Mouse (Mus musculus): ENCODE results near the gene Ap2a2.
"Not testable (repeated sequence)": the region's sequence is repeated elsewhere in the genome, so short reads cannot be mapped to it uniquely, and the experiment has no call there.

The Ap2a2 gene

GRCm38 (mm10) chr7:141607717-141608116 is 45.7 kb downstream of the Ap2a2 start:
- no peak for DNase-seq

GRCm38 (mm10) chr7:141609719-141610514 is 47.9 kb downstream of the Ap2a2 start:
- no peak for DNase-seq

- peak; percentile 53 to 64 for DNase-seq
Measured at GRCm38 (mm10) chr7:141611711-141612370, 49.9 kb downstream of the Ap2a2 start.

GRCm38 (mm10) chr7:141612371-141612760 is 50.4 kb downstream of the Ap2a2 start:
- DNase-seq: no peak

GRCm38 (mm10) chr7:141612791-141613190 is 50.8 kb downstream of the Ap2a2 start:
- DNase-seq: peak; percentile 64 to 65

- peak in 1 of 2 experiments; percentile 16 for DNase-seq
Measured at GRCm38 (mm10) chr7:141614329-141614832, 52.4 kb downstream of the Ap2a2 start.

GRCm38 (mm10) chr7:141624214-141624613 is 62.2 kb downstream of the Ap2a2 start:
- peak; percentile 26 to 65 for DNase-seq

- DNase-seq: no peak
Measured at GRCm38 (mm10) chr7:141625120-141625810, 63.3 kb downstream of the Ap2a2 start.

GRCm38 (mm10) chr7:141628018-141628417 is 66.0 kb downstream of the Ap2a2 start:
- no peak for DNase-seq

GRCm38 (mm10) chr7:141629241-141629640 is 67.3 kb downstream of the Ap2a2 start:
- DNase-seq: no peak

- DNase-seq: peak in 1 of 2 experiments; percentile 18
Measured at GRCm38 (mm10) chr7:141638077-141638476, 76.1 kb downstream of the Ap2a2 start.

- not testable (repeated sequence) for DNase-seq
Measured at GRCm38 (mm10) chr7:141638513-141639334, 76.8 kb downstream of the Ap2a2 start.

- DNase-seq: not testable (repeated sequence)
Measured at GRCm38 (mm10) chr7:141639335-141639890, 77.4 kb downstream of the Ap2a2 start.

- DNase-seq: no peak
Measured at GRCm38 (mm10) chr7:141642375-141642774, 80.4 kb downstream of the Ap2a2 start.

- peak in 1 of 2 experiments; percentile 13 for DNase-seq
Measured at GRCm38 (mm10) chr7:141643160-141643559, 81.2 kb downstream of the Ap2a2 start.

GRCm38 (mm10) chr7:141647083-141647482 is 85.1 kb downstream of the Ap2a2 start:
- no peak for DNase-seq

GRCm38 (mm10) chr7:141647815-141648214 is 85.8 kb downstream of the Ap2a2 start:
- no peak for DNase-seq

GRCm38 (mm10) chr7:141652191-141652590 is 90.2 kb downstream of the Ap2a2 start:
- DNase-seq: no peak

GRCm38 (mm10) chr7:141660346-141660745 is 98.4 kb downstream of the Ap2a2 start:
- DNase-seq: no peak

GRCm38 (mm10) chr7:141661481-141661880 is 99.5 kb downstream of the Ap2a2 start:
- peak; percentile 31 to 43 for DNase-seq

GRCm38 (mm10) chr7:141662223-141662622 is 100.2 kb downstream of the Ap2a2 start:
- DNase-seq: no peak

GRCm38 (mm10) chr7:141666190-141666589 is 104.2 kb downstream of the Ap2a2 start:
- peak; percentile 45 to 59 for DNase-seq

Data from lung, adult 18-20 months (tissue).